ENCODE assay signal across 19 mouse cellular contexts in genomic region chr4:52519301-52519700, GRCm38 (mm10). TPM values are rescaled to one million over a fixed set of nuclear protein-coding genes. Genes with fewer than 3 reads are reported as not detected.
DNase-seq lines count a peak whose midpoint lies in the region; ATAC-seq and TF ChIP-seq lines count a peak whose summit lies in the region.
"Had no signal": no experiment of that assay in that cellular context is flagged by ENCODE, and none has a peak within 500 bp of the region (broad histone marks: within the 10 kb centered on the region; RNA-seq: fewer than 3 reads in every experiment).

No protein-coding gene starts in this region.

- H3K27ac ChIP-seq in forebrain, embryonic 15.5 days (replicated peaks), result 0 out of 2 replicates have a peak overlapping the region, but pooled peaks have one; percentile 46
- no peak overlapping the region for H3K27ac ChIP-seq in forebrain, embryonic 11.5 days (ENCODE audit: low read depth, low read length)
- H3K27ac ChIP-seq: embryonic facial prominence, embryonic 10.5 days; hindbrain, embryonic 10.5 days; hindbrain, embryonic 14.5 days had no signal

- no peak for TF ChIP-seq CTCF in lung, adult 2 months (IDR thresholded peaks at IDR 0.05; ENCODE audit: insufficient read depth, low read length)

- H3K27me3 ChIP-seq in forebrain, embryonic 15.5 days, result no peaks in the 10 kb centered on the region
- H3K27me3 ChIP-seq in forebrain, embryonic 11.5 days (ENCODE audit: control insufficient read depth, insufficient read depth, low read length), result no peaks in the 10 kb centered on the region
- H3K27me3 ChIP-seq: heart, embryonic 12.5 days had no signal

- no peaks in the 10 kb centered on the region for H3K9me3 ChIP-seq in forebrain, embryonic 15.5 days
- H3K9me3 ChIP-seq in forebrain, embryonic 11.5 days (ENCODE audit: control insufficient read depth, low read length), result no peaks in the 10 kb centered on the region
- H3K9me3 ChIP-seq: embryonic facial prominence, embryonic 10.5 days; heart, embryonic 12.5 days; hindbrain, embryonic 10.5 days had no signal

- no peak overlapping the region for H3K4me2 ChIP-seq in forebrain, embryonic 15.5 days (replicated peaks)
- H3K4me2 ChIP-seq in forebrain, embryonic 11.5 days (ENCODE audit: low read depth, low read length, severe bottlenecking), result no peak overlapping the region
- H3K4me2 ChIP-seq: heart, embryonic 12.5 days; hindbrain, embryonic 14.5 days had no signal

- ATAC-seq in forebrain, embryonic 15.5 days (replicated peaks), result no peak
- ATAC-seq in forebrain, embryonic 11.5 days (replicated peaks; ENCODE audit: low FRiP score), result no peak

- DNase-seq in forebrain, embryonic 11.5 days (ENCODE audit: low spot score), result no peak
- peak; percentile 54 to 81 for DNase-seq in layer of hippocampus, adult 18-20 months (ENCODE audit: low spot score in 2 of 2)
- no peak for DNase-seq in layer of hippocampus, postnatal 25 days (ENCODE audit: extremely low spot score in 1 of 2, low spot score in 1 of 2)
- DNase-seq in layer of hippocampus, adult 8-10 months (ENCODE audit: low spot score in 2 of 2), result peak; percentile 43 to 59
- no peak for DNase-seq in lung, adult 2 months
- DNase-seq in left cerebral cortex, adult 11 months (ENCODE audit: low spot score), result no peak
- DNase-seq: adrenal gland, postnatal 10 days; cerebellum, adult 2 months; cerebellum, postnatal 10 days; gastrocnemius, postnatal 25 days had no signal

- H3K4me1 ChIP-seq in forebrain, embryonic 15.5 days, result no peaks in the 10 kb centered on the region
- no peaks in the 10 kb centered on the region for H3K4me1 ChIP-seq in forebrain, embryonic 11.5 days (replicated peaks; ENCODE audit: control insufficient read depth, insufficient read depth, low read length)
- no peaks in the 10 kb centered on the region for H3K4me1 ChIP-seq in lung, adult 2 months (ENCODE audit: control insufficient read depth, insufficient read depth, low read length)
- H3K4me1 ChIP-seq: embryonic facial prominence, embryonic 10.5 days had no signal

- TF ChIP-seq POLR2A in lung, adult 2 months (IDR thresholded peaks at IDR 0.05; ENCODE audit: borderline replicate concordance, extremely low read depth, low read depth, low read length), result no peak

- no peak overlapping the region for H3K9ac ChIP-seq in forebrain, embryonic 15.5 days (replicated peaks)
- H3K9ac ChIP-seq in forebrain, embryonic 11.5 days (ENCODE audit: low read length), result no peak overlapping the region
- H3K9ac ChIP-seq: heart, embryonic 12.5 days; hindbrain, embryonic 14.5 days had no signal

- no peaks in the 10 kb centered on the region for H3K36me3 ChIP-seq in forebrain, embryonic 15.5 days
- no peaks in the 10 kb centered on the region for H3K36me3 ChIP-seq in forebrain, embryonic 11.5 days (ENCODE audit: control insufficient read depth, insufficient read depth, low read length)
- H3K36me3 ChIP-seq: embryonic facial prominence, embryonic 10.5 days; heart, embryonic 12.5 days; hindbrain, embryonic 10.5 days had no signal

- no peak overlapping the region for H3K4me3 ChIP-seq in forebrain, embryonic 15.5 days
- no peak overlapping the region for H3K4me3 ChIP-seq in forebrain, embryonic 11.5 days (ENCODE audit: low read depth, low read length)
- no peak overlapping the region for H3K4me3 ChIP-seq in lung, adult 2 months (replicated peaks; ENCODE audit: extremely low read depth, low read depth, low read length)
- H3K4me3 ChIP-seq: embryonic facial prominence, embryonic 10.5 days; heart, embryonic 12.5 days; hindbrain, embryonic 10.5 days had no signal

- 84% methylated on average over 5 of the region's 5 CpGs for WGBS in forebrain, embryonic 15.5 days
- 92% methylated on average over 5 of the region's 5 CpGs for WGBS in forebrain, embryonic 11.5 days
- WGBS in lung, adult 2 months, result 76% methylated on average over 5 of the region's 5 CpGs

RNA-seq across cellular contexts. Expression of gene Vma21-ps, which starts 22.3 kb away (rescaled TPM):
- 2.0 and 3.3 TPM in 2 replicates for polyA plus RNA-seq in forebrain, embryonic 15.5 days (2015; fragmentation: Nextera tagmentation; extraction: Ambion mirVana)
- not detected in 2 replicates for polyA plus RNA-seq in forebrain, embryonic 11.5 days (2014; fragmentation: Nextera tagmentation; extraction: Ambion mirVana)
- total RNA-seq in layer of hippocampus, adult 18-20 months (2021), result not detected
- total RNA-seq in layer of hippocampus, postnatal 25 days (2021), result not detected
- total RNA-seq in layer of hippocampus, adult 8-10 months (2022), result not detected
- not detected in 2 replicates for polyA plus RNA-seq in lung, adult 2 months (2012; rRNA removed)
- total RNA-seq: adrenal gland, postnatal 10 days; adrenal gland, postnatal 4 days; gastrocnemius, adult 18-20 months; gastrocnemius, postnatal 25 days; heart, adult 8-10 months; heart, postnatal 25 days had no signal
- polyA plus RNA-seq: embryonic facial prominence, embryonic 10.5 days; heart, embryonic 12.5 days; hindbrain, embryonic 10.5 days; hindbrain, embryonic 14.5 days had no signal

Comparison
In these comparisons a context has a peak if more than half of its experiments do, and no peak if none do; other contexts are left out.
1. DNase-seq: peak in layer of hippocampus, adult 18-20 months (2 of 2) and layer of hippocampus, adult 8-10 months (2 of 2); none in forebrain, embryonic 11.5 days (single experiment), layer of hippocampus, postnatal 25 days (0 of 2), lung, adult 2 months (single experiment) and left cerebral cortex, adult 11 months (single experiment).